Mouse (Mus musculus): ENCODE data around the gene Ang2. TPM values are rescaled to one million over a fixed set of nuclear protein-coding genes. Genes with fewer than 3 reads are reported as not detected.

Ang2 gene
- total RNA-seq, 1 experiment from 2014 or later, result not detected

GRCm38 (mm10) chr14:51150206-51150831 is 48.6 kb downstream of the Ang2 start:
- no peak for DNase-seq

- DNase-seq, result no peak
These were observed 49.8 kb downstream of the Ang2 start for GRCm38 (mm10) chr14:51149164-51149563.

- no peak for DNase-seq
These were observed 50.9 kb downstream of the Ang2 start for GRCm38 (mm10) chr14:51148006-51148405.

- no peak for DNase-seq
These were observed 52.3 kb downstream of the Ang2 start, which contains the start of gene Rnase1 for GRCm38 (mm10) chr14:51146685-51147084. TSS of gene Rnase1 (minus strand) at chr14:51146785.

- no peak for DNase-seq
These were observed 53.4 kb downstream of the Ang2 start for GRCm38 (mm10) chr14:51145521-51145920.

Other genes starting within 250 kb of the Ang2 start
- gene Pnp2, start 243.2 kb downstream of the Ang2 start, total RNA-seq (2021), result 2.6 and 3.1 TPM in 2 replicates
- gene Rnase10, start 191.4 kb downstream of the Ang2 start, total RNA-seq (2021), result 0.33 TPM in 1 of 2 replicates, not detected in the other
- not detected in 2 replicates for gene Rnase9, start 157.3 kb downstream of the Ang2 start, total RNA-seq (2021)
- not detected in 2 replicates for gene Rnase11, start 149.0 kb downstream of the Ang2 start, total RNA-seq (2021)
- gene Rnase12, start 141.5 kb downstream of the Ang2 start, total RNA-seq (2021), result not detected in 2 replicates
- gene Olfr750, start 124.7 kb downstream of the Ang2 start, total RNA-seq (2021), result not detected in 2 replicates
- gene Rnase4, start 108.1 kb downstream of the Ang2 start, total RNA-seq (2021), result 56.5 and 131 TPM in 2 replicates
- 6.0 and 37.1 TPM in 2 replicates for gene Ang, start 108.0 kb downstream of the Ang2 start, total RNA-seq (2021)
- not detected in 2 replicates for gene Eddm3b, start 84.7 kb downstream of the Ang2 start, total RNA-seq (2021)
- gene Rnase6, start 75.2 kb downstream of the Ang2 start, total RNA-seq (2021), result 1.3 and 4.5 TPM in 2 replicates
- gene Rnase1, start 52.4 kb downstream of the Ang2 start, total RNA-seq (2021), result not detected in 2 replicates
- not detected in 2 replicates for gene Rnase2b, start 36.9 kb downstream of the Ang2 start, total RNA-seq (2021)
- gene Ear14, start 4.2 kb upstream of the Ang2 start, total RNA-seq (2021), result not detected in 2 replicates
- gene Rnase2a, start 57.0 kb upstream of the Ang2 start, total RNA-seq (2021), result 1.4 and 1.9 TPM in 2 replicates
- not detected in 2 replicates for gene Gm7247, start 162.6 kb upstream of the Ang2 start, total RNA-seq (2021)
- gene Vmn2r88, start 211.7 kb upstream of the Ang2 start, total RNA-seq (2021), result not detected in 2 replicates